Mouse (Mus musculus): ENCODE results near the gene Cd46.

DNA sequence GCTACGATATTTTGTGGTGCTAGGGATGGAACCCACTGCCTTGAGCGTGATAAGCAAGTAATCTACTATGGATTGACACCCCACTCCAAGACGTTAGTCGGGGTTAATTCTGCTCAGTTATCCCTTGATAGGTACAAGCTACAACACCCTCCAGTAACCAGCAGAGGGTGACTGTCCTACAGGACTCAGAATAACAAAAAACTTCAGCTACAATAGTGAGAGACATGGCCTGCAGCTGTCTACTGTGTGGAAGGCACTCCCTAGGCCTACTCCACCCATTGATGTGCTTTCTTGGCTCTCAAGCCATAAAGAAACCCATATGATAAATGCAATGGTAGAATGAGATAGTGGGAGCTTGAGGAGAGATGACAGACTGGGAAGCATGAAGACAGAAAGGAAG, 21.6 kb upstream of the Cd46 start:
- no peak for TF ChIP-seq CTCF (IDR thresholded peaks at IDR 0.05; ENCODE audit: borderline replicate concordance, insufficient read depth, low read length)
- TF ChIP-seq POLR2A (IDR thresholded peaks at IDR 0.05; ENCODE audit: low read depth, low read length), result no peak

All from embryonic fibroblast, embryonic 13.5 days (primary cell).